Mouse (Mus musculus): ENCODE results near the gene Dhdds.

The Dhdds gene

DNA sequence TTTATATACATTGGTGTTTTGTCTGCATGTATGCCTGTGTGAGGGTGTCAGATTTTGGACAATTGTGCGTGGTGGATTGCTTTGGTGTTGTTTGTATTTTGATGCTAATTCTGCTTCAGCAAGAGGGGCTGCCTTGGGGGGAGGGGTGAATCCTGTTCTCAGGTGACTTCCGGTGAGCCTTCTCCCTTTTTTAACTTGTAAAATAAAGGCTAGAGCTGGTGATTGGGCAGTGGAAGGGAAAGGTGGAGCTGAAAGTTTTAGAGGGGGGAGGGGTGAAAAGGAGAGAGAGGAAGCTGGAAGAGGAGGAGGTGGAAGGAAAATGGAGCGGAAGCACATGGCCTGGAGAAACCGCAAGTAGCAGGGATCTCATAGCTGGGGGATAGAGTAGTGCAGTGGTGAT lies 44.4 kb downstream of the Dhdds start:
- DNase-seq (ENCODE audit: low spot score): no peak

DNA sequence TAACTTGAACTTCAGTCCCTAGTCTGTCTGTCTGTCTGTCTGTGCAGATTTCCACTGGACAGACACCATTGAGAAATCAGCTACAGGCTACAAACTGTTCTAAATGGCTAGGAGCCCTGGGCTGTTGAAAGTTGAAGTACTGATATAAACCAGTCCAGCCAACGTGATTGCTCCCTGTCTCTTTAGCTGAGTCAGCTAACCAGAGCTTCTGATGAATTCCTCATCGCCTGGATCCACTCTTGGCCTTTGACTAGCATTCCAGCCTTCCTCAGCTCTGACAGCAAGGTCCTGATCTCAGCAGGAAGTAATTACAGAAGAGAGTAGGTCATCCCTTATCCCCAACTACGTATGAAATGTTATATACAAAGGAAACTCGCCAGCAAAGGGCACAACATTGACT lies 54.0 kb downstream of the Dhdds start:
- DNase-seq (ENCODE audit: low spot score): peak; percentile 42

DNA sequence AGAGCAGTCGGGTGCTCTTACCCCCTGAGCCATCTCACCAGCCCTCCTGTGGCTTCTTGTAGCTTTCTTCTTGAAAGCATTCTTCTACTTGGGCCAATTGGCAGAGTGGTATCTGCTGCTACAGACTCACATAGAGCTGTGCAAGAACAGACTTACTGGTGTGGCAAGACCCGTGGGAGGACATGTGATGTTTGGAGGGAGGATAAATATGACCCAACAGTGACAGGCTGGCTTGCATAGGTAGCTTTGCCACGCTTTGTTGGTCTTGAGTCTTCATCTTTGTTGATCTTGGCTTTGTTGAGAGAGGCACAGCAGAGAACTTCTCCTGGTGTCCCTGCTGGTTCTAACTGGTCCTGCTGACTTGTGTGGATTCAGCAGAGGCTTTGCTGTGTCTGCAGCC lies 56.9 kb downstream of the Dhdds start:
- DNase-seq (ENCODE audit: low spot score): no peak

DNA sequence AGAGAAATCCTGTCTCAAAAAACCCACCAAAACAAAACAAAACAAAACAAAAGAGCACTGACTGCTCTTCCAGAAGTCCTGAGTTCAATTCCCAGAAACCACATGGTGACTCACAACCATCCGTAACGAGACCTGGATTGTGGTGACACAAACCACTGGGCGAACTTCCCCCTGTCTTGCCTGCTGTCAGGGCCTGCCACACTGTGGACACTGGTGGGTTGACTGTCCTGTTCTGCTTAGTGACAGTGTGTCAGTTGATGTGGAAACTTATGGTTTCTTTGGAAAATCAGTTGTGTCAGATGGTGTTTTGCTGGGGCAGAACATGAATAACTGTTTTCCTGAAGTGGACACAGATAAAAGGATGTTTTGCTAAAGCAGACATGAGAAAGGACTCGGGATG lies 58.0 kb downstream of the Dhdds start:
- DNase-seq (ENCODE audit: low spot score): no peak

DNA sequence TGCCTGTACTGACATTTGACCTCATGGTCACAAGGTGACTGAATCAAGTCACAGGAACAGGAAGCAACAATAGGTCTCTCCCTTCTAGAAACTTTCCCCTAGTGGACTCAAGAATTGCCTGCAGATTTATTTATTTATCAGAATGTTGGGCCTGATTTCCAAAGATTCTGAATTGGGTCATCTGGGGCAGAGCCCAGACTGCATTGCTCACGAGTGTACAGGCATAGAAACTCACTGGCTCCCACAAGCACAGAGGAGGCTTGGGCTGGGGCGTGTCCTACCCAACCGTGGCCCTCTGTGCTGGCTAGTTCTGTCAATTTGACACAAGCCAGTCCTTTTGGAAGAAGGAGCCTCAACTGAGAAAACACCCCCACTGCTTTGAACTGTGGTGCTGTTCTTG lies 59.1 kb downstream of the Dhdds start:
- DNase-seq (ENCODE audit: low spot score): peak; percentile 42

DNA sequence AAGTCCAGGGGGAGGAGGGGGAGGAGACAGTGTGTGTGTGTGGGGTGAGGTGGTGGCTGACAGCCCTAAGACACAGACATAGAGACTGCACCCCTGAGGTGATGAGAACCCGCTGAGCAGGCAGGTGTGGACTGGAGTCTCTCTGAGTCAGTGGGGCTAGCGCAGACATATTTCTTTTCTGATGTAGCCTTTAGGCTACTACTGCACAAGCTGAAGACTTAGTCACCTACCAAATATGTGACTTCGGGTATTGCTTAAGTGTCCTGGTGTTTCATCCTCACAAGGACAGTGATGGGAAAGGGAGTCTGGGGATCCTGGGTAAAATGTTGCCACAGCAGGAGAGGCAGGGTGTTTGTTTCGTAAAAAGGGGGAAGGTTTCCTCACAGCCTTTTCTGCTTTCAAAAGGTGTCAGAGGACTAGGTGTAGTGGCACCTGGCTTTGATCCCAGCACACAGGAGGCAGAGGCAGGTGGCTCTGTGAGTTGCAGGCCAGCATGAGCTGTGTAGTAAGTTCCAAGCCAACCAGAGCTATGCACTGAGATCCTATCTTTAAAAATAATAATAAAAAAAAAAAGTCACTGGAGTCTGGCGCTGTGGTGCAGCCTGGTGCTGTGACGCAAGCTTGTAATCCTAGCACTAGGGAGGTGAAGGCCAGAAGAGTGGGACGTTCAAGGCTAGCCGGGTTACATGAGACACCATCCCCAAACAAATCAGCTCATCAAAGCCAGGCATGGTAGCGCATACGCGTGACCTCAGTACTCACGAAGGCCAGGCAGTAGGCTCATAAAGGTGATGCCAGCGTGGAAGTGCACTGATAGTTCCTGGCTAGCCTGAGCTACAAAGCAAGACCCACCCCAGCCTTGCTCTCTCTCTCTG lies 60.1 kb downstream of the Dhdds start:
- no peak for DNase-seq (ENCODE audit: low spot score)

DNA sequence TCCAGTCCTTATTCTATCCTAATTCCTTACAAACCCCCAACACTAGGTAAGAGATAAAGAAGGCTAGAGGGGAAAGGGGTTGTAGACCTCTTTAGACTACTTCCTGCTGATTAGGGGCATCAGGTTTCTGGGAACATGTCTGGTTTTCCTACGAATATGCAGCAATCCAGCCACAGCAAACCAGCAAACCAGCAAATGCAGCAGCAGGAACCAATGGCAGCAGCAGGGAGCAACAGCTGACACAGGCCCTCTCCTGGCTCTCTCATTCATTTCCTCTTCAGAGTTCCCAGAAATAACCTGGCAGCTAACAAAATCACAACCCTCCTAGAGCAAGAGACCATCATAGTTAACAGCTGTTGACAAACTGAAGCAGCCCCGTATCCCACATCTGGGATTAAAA lies 62.6 kb downstream of the Dhdds start:
- no peak for DNase-seq (ENCODE audit: low spot score)

DNA sequence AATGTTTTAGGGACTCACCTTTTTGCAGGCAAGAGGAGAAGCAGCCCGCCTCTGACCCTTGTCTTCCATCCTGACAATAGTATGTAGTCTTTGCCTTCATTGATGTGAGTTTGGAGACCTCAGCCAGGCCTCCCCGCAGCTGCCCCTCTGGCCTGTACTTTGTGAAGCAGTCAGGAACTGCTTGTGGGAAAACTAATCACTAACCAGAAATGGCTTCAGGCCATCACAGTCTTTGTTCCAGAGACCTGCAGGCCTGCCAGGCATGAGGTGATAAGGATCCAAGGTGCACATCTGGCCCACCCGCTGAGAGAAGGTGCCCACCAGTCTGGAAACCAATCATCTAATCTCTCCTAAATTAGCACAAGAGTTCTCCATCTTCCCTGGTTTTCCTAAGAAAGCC lies 68.9 kb downstream of the Dhdds start:
- no peak for DNase-seq (ENCODE audit: low spot score)

DNA sequence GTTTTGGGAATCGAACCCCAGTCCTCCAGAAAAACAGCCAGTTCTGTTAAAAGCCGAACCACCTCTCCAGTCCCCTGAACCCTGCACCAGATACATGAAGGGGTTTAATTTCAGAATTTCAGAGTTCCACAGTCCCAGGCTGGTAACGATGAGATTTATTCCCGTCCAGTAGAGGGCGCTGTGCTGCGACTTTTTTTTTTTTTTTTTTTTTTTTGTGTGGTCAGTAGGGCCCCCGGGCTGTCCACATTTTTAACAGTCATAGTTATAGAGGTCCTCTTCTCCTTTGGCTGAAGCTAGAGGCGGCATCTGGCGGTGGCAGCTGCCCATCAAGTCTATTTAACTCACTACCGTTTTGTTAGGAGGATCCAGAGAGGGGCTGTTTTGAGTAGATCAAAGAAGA lies 69.4 kb downstream of the Dhdds start:
- DNase-seq (ENCODE audit: low spot score): no peak

DNA sequence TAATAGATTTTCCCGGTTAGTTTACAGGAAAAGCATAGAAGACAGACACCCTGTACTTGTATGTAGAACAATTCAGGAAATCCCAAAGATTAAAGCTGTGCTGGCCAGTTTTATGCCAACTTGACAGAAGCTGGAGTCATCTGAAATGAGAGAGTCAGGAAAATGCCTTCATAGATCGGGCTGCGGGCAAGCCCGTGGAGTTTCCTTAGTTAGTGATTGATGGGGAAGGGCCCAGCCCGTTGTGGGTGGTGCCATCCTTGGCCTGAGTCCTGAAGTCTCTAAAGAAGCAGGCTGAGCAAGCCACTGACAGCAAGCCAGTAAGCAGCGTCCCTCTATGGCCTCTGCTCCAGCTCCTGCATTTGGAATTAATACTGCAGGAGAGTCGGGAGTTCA lies 71.4 kb downstream of the Dhdds start:
- DNase-seq (ENCODE audit: low spot score): peak; percentile 42

DNA sequence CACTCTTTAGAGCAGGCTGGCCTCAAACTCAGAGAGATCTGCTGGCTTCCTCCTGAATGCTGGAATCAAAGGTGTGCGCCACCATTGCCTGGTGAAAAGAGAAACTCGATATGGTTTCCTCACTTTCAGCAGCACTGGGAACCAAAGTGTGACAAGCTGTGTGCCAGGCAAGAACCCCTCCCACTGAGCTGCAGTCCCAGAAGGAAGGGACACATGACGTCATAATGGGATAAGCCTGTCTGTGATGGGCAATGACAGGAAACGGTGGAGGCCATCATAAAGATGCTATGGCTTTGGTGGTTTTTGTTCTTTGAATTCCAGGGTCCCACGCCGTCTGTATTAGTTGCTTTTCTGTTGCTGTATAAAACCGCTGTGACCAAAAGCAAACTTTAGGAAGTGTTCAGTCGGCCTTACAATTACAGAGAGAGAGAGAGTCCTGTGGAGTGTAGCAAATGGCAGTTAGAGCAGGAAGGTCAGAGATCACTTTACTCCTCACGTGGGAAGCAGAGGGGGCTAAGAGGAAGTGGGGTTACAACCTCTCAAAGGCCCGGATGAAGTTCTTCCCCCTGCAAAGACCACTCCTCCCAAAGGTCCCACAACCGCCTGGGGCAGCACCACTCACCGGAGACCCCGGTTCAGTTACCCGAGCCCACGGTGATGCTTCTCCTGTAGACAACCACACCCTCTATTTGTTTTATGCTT lies 72.0 kb downstream of the Dhdds start:
- peak; percentile 69 for DNase-seq (ENCODE audit: low spot score)

DNA sequence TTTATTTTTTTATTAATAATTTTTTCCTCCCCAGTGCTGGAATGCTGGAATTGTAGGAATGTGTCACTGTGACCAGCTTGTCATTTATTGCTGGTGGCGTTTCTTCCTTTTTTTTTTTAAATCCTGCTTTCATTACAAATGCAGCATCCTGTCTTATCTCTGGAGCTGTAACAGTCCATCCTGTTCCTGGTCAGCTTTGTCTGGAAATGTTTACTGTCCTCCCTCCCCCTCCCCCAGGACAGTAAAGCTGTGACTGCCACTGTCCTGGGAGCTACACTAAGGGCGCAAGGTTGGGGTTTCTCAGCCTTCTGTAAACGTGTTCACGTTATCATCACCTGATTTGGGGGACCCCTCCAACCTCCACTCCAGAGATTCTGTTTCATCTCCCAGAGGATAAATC lies 75.5 kb downstream of the Dhdds start:
- DNase-seq (ENCODE audit: low spot score): no peak

DNA sequence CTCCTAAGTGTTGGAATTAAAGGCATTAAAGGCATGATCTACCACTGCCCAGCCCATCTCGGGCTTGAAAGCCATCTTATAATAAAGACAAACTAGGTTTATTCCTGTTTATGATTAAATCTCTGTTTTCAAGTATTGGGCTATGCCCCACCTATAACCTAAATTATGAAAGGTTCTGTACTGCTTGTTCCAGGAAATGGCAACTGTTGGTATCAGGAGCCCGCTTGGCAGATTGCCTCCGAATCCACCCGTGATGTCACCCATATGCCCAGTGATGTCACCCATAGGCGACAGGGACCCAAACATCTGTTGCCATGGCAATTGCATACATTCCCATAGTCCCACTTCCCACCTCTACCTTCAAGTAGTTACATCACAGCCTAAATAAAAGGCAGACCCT lies 77.0 kb downstream of the Dhdds start:
- DNase-seq (ENCODE audit: low spot score): no peak
